32 mouse cellular contexts compared by ENCODE assay signal in the genomic region with DNA sequence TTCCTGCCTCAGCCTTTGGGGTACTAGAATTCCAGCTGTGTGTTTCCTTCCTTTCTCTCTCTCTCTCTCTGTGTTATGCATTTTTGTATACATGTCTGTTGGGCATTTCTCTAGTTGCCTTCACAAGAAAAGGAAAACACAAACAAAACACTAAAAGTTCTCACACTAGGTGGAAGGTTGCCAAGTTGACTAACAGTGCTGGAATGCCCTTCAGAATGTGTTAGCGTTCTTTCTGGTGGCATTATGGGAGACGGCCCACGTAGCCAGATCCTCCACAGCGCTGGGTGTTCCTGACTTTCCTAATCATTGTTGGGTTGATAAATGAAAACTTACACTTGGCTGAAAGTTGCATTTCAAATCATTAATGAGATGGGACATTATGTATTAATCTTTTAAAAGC. TPM values are rescaled to one million over a fixed set of nuclear protein-coding genes. Genes with fewer than 3 reads are reported as not detected.
DNase-seq lines count a peak whose midpoint lies in the region; ATAC-seq and TF ChIP-seq lines count a peak whose summit lies in the region.
"Had no signal": no experiment of that assay in that cellular context is flagged by ENCODE, and none has a peak within 500 bp of the region (broad histone marks: within the 10 kb centered on the region; RNA-seq: fewer than 3 reads in every experiment).

No protein-coding gene starts in this region.

- no peaks in the 10 kb centered on the region for H3K9me3 ChIP-seq in lung, postnatal 0 days (ENCODE audit: low read length)
- H3K9me3 ChIP-seq: embryonic facial prominence, embryonic 10.5 days; embryonic facial prominence, embryonic 13.5 days; forebrain, embryonic 12.5 days; forebrain, embryonic 15.5 days; heart, embryonic 12.5 days; heart, embryonic 15.5 days; hindbrain, embryonic 10.5 days; hindbrain, embryonic 13.5 days had no signal

- no peaks in the 10 kb centered on the region for H3K4me1 ChIP-seq in kidney, adult 2 months (ENCODE audit: control insufficient read depth, insufficient read depth, low read length)
- H3K4me1 ChIP-seq in lung, postnatal 0 days (ENCODE audit: insufficient read depth, low read depth, low read length) = no peaks in the 10 kb centered on the region
- H3K4me1 ChIP-seq: embryonic facial prominence, embryonic 13.5 days; forebrain, embryonic 12.5 days; forebrain, embryonic 15.5 days; hindbrain, embryonic 10.5 days; hindbrain, embryonic 13.5 days had no signal

- WGBS in kidney, adult 2 months = 62% methylated on average over 4 of the region's 4 CpGs
- WGBS in lung, postnatal 0 days = 45% methylated on average over 4 of the region's 4 CpGs

- no peaks in the 10 kb centered on the region for H3K36me3 ChIP-seq in kidney, adult 2 months (ENCODE audit: control insufficient read depth, insufficient read depth, low read length)
- no peaks in the 10 kb centered on the region for H3K36me3 ChIP-seq in lung, postnatal 0 days (ENCODE audit: insufficient read depth, low read length)
- H3K36me3 ChIP-seq: embryonic facial prominence, embryonic 10.5 days; embryonic facial prominence, embryonic 13.5 days; forebrain, embryonic 12.5 days; forebrain, embryonic 15.5 days; heart, embryonic 12.5 days; heart, embryonic 15.5 days; hindbrain, embryonic 10.5 days; hindbrain, embryonic 13.5 days had no signal

- H3K4me2 ChIP-seq in lung, postnatal 0 days (replicated peaks; ENCODE audit: low read depth, low read length) = no peak overlapping the region
- H3K4me2 ChIP-seq: embryonic facial prominence, embryonic 13.5 days; forebrain, embryonic 12.5 days; forebrain, embryonic 15.5 days; heart, embryonic 12.5 days; heart, embryonic 15.5 days; hindbrain, embryonic 13.5 days had no signal

- H3K27me3 ChIP-seq in kidney, adult 2 months (replicated peaks; ENCODE audit: control insufficient read depth, insufficient read depth, low read length) = no peaks in the 10 kb centered on the region
- no peaks in the 10 kb centered on the region for H3K27me3 ChIP-seq in lung, postnatal 0 days (replicated peaks; ENCODE audit: insufficient read depth, low read length)
- H3K27me3 ChIP-seq: embryonic facial prominence, embryonic 13.5 days; forebrain, embryonic 12.5 days; forebrain, embryonic 15.5 days; heart, embryonic 12.5 days; hindbrain, embryonic 13.5 days; Patski had no signal

- no peak for TF ChIP-seq POLR2A in kidney, adult 2 months (IDR thresholded peaks at IDR 0.05; ENCODE audit: low read depth, low read length)

- no peak overlapping the region for H3K4me3 ChIP-seq in kidney, adult 2 months (ENCODE audit: insufficient read depth, low read depth, low read length)
- H3K4me3 ChIP-seq in lung, postnatal 0 days (ENCODE audit: low read depth, low read length) = no peak overlapping the region
- H3K4me3 ChIP-seq: embryonic facial prominence, embryonic 10.5 days; embryonic facial prominence, embryonic 13.5 days; erythroblast, embryonic 14.5 days; forebrain, embryonic 12.5 days; forebrain, embryonic 15.5 days; heart, embryonic 12.5 days; heart, embryonic 15.5 days; hindbrain, embryonic 10.5 days; hindbrain, embryonic 13.5 days had no signal

- H3K27ac ChIP-seq in kidney, adult 2 months (ENCODE audit: insufficient read depth, low read depth, low read length) = no peak overlapping the region
- no peak overlapping the region for H3K27ac ChIP-seq in lung, postnatal 0 days (ENCODE audit: low read length)
- H3K27ac ChIP-seq: embryonic facial prominence, embryonic 10.5 days; embryonic facial prominence, embryonic 13.5 days; forebrain, embryonic 12.5 days; forebrain, embryonic 15.5 days; heart, embryonic 15.5 days; hindbrain, embryonic 10.5 days; hindbrain, embryonic 13.5 days had no signal

- peak; percentile 29 for DNase-seq in kidney, adult 2 months
- DNase-seq in kidney, postnatal 4 days = no peak
- DNase-seq in lung, postnatal 0 days (ENCODE audit: low spot score) = peak; percentile 24
- no peak for DNase-seq in lung, postnatal 10 days
- DNase-seq in 3T3-L1 (ENCODE audit: low read depth, low spot score) (peak; percentile 72), NIH3T3 (ENCODE audit: low read depth) (peak; percentile 62)
- DNase-seq in right cerebral cortex, postnatal 14 days = no peak
- DNase-seq: adrenal gland, adult 2 months; adrenal gland, postnatal 14 days; cerebellum, adult 11 months; cerebellum, adult 8-10 months; cerebellum, postnatal 10 days; cerebellum, postnatal 36 days; embryo, embryonic 11 days; gastrocnemius, postnatal 14 days; heart, adult 18-20 months; heart, postnatal 10 days; heart, postnatal 36 days had no signal

- TF ChIP-seq EP300 in lung, postnatal 0 days (IDR thresholded peaks at IDR 0.05) = no peak

- no peak overlapping the region for H3K9ac ChIP-seq in lung, postnatal 0 days (replicated peaks; ENCODE audit: low read depth)
- H3K9ac ChIP-seq: embryonic facial prominence, embryonic 13.5 days; forebrain, embryonic 12.5 days; forebrain, embryonic 15.5 days; heart, embryonic 12.5 days; heart, embryonic 15.5 days; hindbrain, embryonic 13.5 days had no signal

- ATAC-seq in lung, postnatal 0 days = no peak
- ATAC-seq: CD4-positive, CD25-positive, alpha-beta regulatory T cell, adult 4 months; forebrain, embryonic 15.5 days; hindbrain, embryonic 16.5 days; Patski had no signal

- no peak for TF ChIP-seq CTCF in kidney, adult 2 months (conservative IDR thresholded peaks at IDR 0.05; ENCODE audit: insufficient read depth, insufficient read length, low read depth, low read length)
- no peak for TF ChIP-seq CTCF in lung, postnatal 0 days (IDR thresholded peaks at IDR 0.05)

RNA-seq across cellular contexts. Expression of gene 1600014C23Rik, which starts 44.8 kb away (rescaled TPM):
- not detected in 2 replicates for polyA plus RNA-seq in kidney, adult 2 months (2012; rRNA removed)
- not detected in 2 replicates for polyA plus RNA-seq in lung, postnatal 0 days (2015; fragmentation: Nextera tagmentation; extraction: Ambion mirVana)
- polyA plus RNA-seq: adrenal gland, adult 2 months; C2C12; CD4-positive, CD25-positive, alpha-beta regulatory T cell, adult 4 months; cortical plate, adult 2 months; embryonic facial prominence, embryonic 10.5 days; embryonic facial prominence, embryonic 13.5 days; erythroblast, embryonic 14.5 days; forebrain, embryonic 15.5 days; hindbrain, embryonic 13.5 days; Patski had no signal

Comparison
In these comparisons a context has a peak if more than half of its experiments do, and no peak if none do; other contexts are left out.
1. DNase-seq: peak in kidney, adult 2 months (single experiment), lung, postnatal 0 days (single experiment), 3T3-L1 (single experiment) and NIH3T3 (single experiment); none in kidney, postnatal 4 days (0 of 2), lung, postnatal 10 days (single experiment) and right cerebral cortex, postnatal 14 days (single experiment).